12 mouse cellular contexts compared by ENCODE assay signal in the genomic region with DNA sequence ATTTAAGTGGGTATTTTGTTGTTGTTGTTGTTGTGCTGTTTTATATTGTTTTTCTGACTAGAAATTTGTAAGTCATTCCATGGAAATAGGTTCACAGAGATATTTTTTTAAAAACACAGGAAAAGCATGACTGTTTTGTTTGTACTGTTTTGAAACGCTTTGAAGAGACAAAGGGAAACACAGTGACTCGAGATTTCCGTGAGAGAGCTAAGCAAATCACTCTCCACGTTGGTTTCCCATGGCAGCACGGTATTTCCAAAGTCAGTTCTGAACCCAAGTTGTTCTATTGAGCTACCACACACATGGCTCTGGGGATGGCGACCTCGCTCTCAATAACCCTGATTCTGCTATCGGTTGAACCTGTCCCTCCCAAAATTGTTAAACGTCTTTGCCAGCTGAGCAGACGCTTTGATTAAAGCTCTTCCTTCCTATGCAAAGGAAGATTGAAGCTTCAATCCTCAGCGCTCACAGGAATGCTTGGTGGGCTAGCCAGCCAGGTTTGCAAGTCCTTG. TPM values are rescaled to one million over a fixed set of nuclear protein-coding genes. Genes with fewer than 3 reads are reported as not detected.
A peak's percentile ranks its signal among the peaks of the same experiment; 100 is the strongest.
DNase-seq lines count a peak whose midpoint lies in the region; TF ChIP-seq lines count a peak whose summit lies in the region.
"Had no signal": no experiment of that assay in that cellular context is flagged by ENCODE, and none has a peak within 500 bp of the region (broad histone marks: within the 10 kb centered on the region; RNA-seq: fewer than 3 reads in every experiment).

No protein-coding gene starts in this region.

- DNase-seq in heart, embryonic 10.5 days (ENCODE audit: low spot score), result no peak
- no peak for DNase-seq in heart, adult 8-10 months (ENCODE audit: low spot score)
- DNase-seq in left cerebral cortex, adult 2 months (ENCODE audit: extremely low spot score in 1 of 2, low spot score in 2 of 2), result no peak
- DNase-seq in left cerebral cortex, postnatal 14 days (ENCODE audit: low spot score in 2 of 2), result no peak
- no peak for DNase-seq in embryonic facial prominence, embryonic 10.5 days (ENCODE audit: low spot score)
- DNase-seq in lung, postnatal 36 days, result peak; percentile 30
- DNase-seq in right cerebral cortex, postnatal 25 days, result no peak
- DNase-seq in ovary, postnatal 36 days (ENCODE audit: low spot score), result no peak
- DNase-seq: cerebellum, postnatal 36 days; thymus, adult 2 months had no signal

- H3K36me3 ChIP-seq in heart, embryonic 10.5 days, result 0 out of 2 replicates have a peak, but pooled peaks cover 2% of the 10 kb centered on the region
- H3K36me3 ChIP-seq in embryonic facial prominence, embryonic 10.5 days (replicated peaks), result no peaks in the 10 kb centered on the region
- H3K36me3 ChIP-seq: limb, embryonic 13.5 days; midbrain, embryonic 10.5 days had no signal

- H3K27ac ChIP-seq in heart, embryonic 10.5 days, result peak overlapping the region; percentile 57; the same call in 1 of the 2 replicates
- H3K27ac ChIP-seq in left cerebral cortex, adult 2 months, result peak overlapping the region; percentile 72
- H3K27ac ChIP-seq in embryonic facial prominence, embryonic 10.5 days (replicated peaks), result no peak overlapping the region
- H3K27ac ChIP-seq: limb, embryonic 13.5 days; midbrain, embryonic 10.5 days had no signal

- TF ChIP-seq CTCF in left cerebral cortex, adult 2 months (IDR thresholded peaks at IDR 0.05), result no peak

- H3K9me3 ChIP-seq in heart, embryonic 10.5 days, result no peaks in the 10 kb centered on the region
- no peaks in the 10 kb centered on the region for H3K9me3 ChIP-seq in embryonic facial prominence, embryonic 10.5 days
- H3K9me3 ChIP-seq: limb, embryonic 13.5 days; midbrain, embryonic 10.5 days had no signal

- H3K4me3 ChIP-seq in heart, embryonic 10.5 days, result peak overlapping the region; percentile 41; the same call in 1 of the 2 replicates
- peak overlapping the region; percentile 34 for H3K4me3 ChIP-seq in left cerebral cortex, adult 2 months
- peak overlapping the region; percentile 24; the same call in 1 of the 2 replicates for H3K4me3 ChIP-seq in embryonic facial prominence, embryonic 10.5 days
- H3K4me3 ChIP-seq: limb, embryonic 13.5 days; midbrain, embryonic 10.5 days had no signal

- peaks cover 27% of the 10 kb centered on the region for H3K4me1 ChIP-seq in heart, embryonic 10.5 days
- peaks cover 9% of the 10 kb centered on the region; the same call in 1 of the 2 replicates for H3K4me1 ChIP-seq in embryonic facial prominence, embryonic 10.5 days

- no peaks in the 10 kb centered on the region for H3K27me3 ChIP-seq in heart, embryonic 10.5 days (ENCODE audit: insufficient read depth, poor library complexity, severe bottlenecking)
- no peaks in the 10 kb centered on the region for H3K27me3 ChIP-seq in embryonic facial prominence, embryonic 10.5 days (replicated peaks; ENCODE audit: low read depth, poor library complexity, severe bottlenecking)
- H3K27me3 ChIP-seq: limb, embryonic 13.5 days had no signal

- intact Hi-C loops in left cerebral cortex, adult 2 months (cut with DNase I), result no loop called here
- intact Hi-C loops in left cerebral cortex, postnatal 14 days (cut with DNase I), result no loop called here

- WGBS in heart, embryonic 10.5 days, result 52% methylated on average over 11 of the region's 11 CpGs
- WGBS in embryonic facial prominence, embryonic 10.5 days, result 77% methylated on average over 11 of the region's 11 CpGs

RNA-seq across cellular contexts. Expression of a gene that starts 1.6 kb away (rescaled TPM):
- polyA plus RNA-seq in heart, embryonic 10.5 days (2016; fragmentation: Nextera tagmentation; extraction: Ambion mirVana), result 15.4 and 18.5 TPM in 2 replicates
- total RNA-seq in heart, adult 8-10 months (2022), result 10 to 100 TPM; 19.3 to 34.3 (median 30.2) TPM
- total RNA-seq in left cerebral cortex, adult 2 months (2021), result 1 to 10 TPM; 7.4 to 9.0 TPM
- total RNA-seq in left cerebral cortex, postnatal 14 days (2021), result 10 to 100 TPM; 13.2 to 13.4 TPM
- 5.5 and 6.0 TPM in 2 replicates for polyA plus RNA-seq in embryonic facial prominence, embryonic 10.5 days (2016; fragmentation: Nextera tagmentation; extraction: Ambion mirVana)
